Mouse (Mus musculus): ENCODE measurements around the gene Fh1. TPM values are rescaled to one million over a fixed set of nuclear protein-coding genes. Genes with fewer than 3 reads are reported as not detected.

Fh1 gene
- polyA plus RNA-seq, 1 experiment from 2014 or later = 67.6 TPM

- Histone ChIP-seq H3K9ac (replicated peaks) (no peak overlapping the region), H3K9me3 (no peaks in the 10 kb centered on the region), H3K27ac (replicated peaks) (no peak overlapping the region), H3K36me3 (no peaks in the 10 kb centered on the region), H3K4me2 (replicated peaks) (no peak overlapping the region), H3K4me3 (no peak overlapping the region), H3K27me3 (no peaks in the 10 kb centered on the region), H3K4me1 (no peaks in the 10 kb centered on the region)
- ATAC-seq (replicated peaks) = no peak
- 95% methylated on average over 2 of the region's 2 CpGs for WGBS
These were observed 51.3 kb downstream of the Fh1 start for GRCm38 (mm10) chr1:175574129-175574528.

GRCm38 (mm10) chr1:175565579-175566103, 59.8 kb downstream of the Fh1 start:
- WGBS = 68% methylated on average over 6 of the region's 6 CpGs
- H3K4me3 ChIP-seq = no peak overlapping the region
- ATAC-seq (replicated peaks) = no peak
- no peak overlapping the region for H3K4me2 ChIP-seq (replicated peaks)
- no peaks in the 10 kb centered on the region for H3K9me3 ChIP-seq
- H3K4me1 ChIP-seq = no peaks in the 10 kb centered on the region
- no peaks in the 10 kb centered on the region for H3K27me3 ChIP-seq
- no peak overlapping the region for H3K27ac ChIP-seq (replicated peaks)
- H3K9ac ChIP-seq (replicated peaks) = no peak overlapping the region
- no peaks in the 10 kb centered on the region for H3K36me3 ChIP-seq

GRCm38 (mm10) chr1:175564321-175564720, 61.1 kb downstream of the Fh1 start:
- no peaks in the 10 kb centered on the region for H3K9me3 ChIP-seq
- ATAC-seq (replicated peaks) = no peak
- H3K4me3 ChIP-seq = no peak overlapping the region
- no peaks in the 10 kb centered on the region for H3K4me1 ChIP-seq
- H3K36me3 ChIP-seq = no peaks in the 10 kb centered on the region
- H3K27me3 ChIP-seq = no peaks in the 10 kb centered on the region
- H3K27ac ChIP-seq (replicated peaks) = no peak overlapping the region
- 90% methylated on average over 4 of the region's 4 CpGs for WGBS
- H3K9ac ChIP-seq (replicated peaks) = no peak overlapping the region
- H3K4me2 ChIP-seq (replicated peaks) = no peak overlapping the region

GRCm38 (mm10) chr1:175562379-175562778, 63.1 kb downstream of the Fh1 start:
- Histone ChIP-seq H3K9me3 (no peaks in the 10 kb centered on the region), H3K9ac (replicated peaks) (no peak overlapping the region), H3K4me1 (no peaks in the 10 kb centered on the region), H3K36me3 (no peaks in the 10 kb centered on the region), H3K27me3 (no peaks in the 10 kb centered on the region), H3K4me2 (replicated peaks) (no peak overlapping the region), H3K27ac (replicated peaks) (no peak overlapping the region), H3K4me3 (no peak overlapping the region)
- no peak for ATAC-seq (replicated peaks)
- WGBS = 91% methylated on average over 2 of the region's 2 CpGs

- ATAC-seq (replicated peaks) = no peak
- Histone ChIP-seq H3K4me3 (no peak overlapping the region), H3K4me1 (no peaks in the 10 kb centered on the region), H3K9me3 (no peaks in the 10 kb centered on the region), H3K27ac (replicated peaks) (no peak overlapping the region), H3K4me2 (replicated peaks) (no peak overlapping the region), H3K36me3 (no peaks in the 10 kb centered on the region), H3K9ac (replicated peaks) (no peak overlapping the region), H3K27me3 (no peaks in the 10 kb centered on the region)
These were observed 63.6 kb downstream of the Fh1 start for GRCm38 (mm10) chr1:175561806-175562205.

- no peaks in the 10 kb centered on the region for H3K27me3 ChIP-seq
- H3K27ac ChIP-seq (replicated peaks) = no peak overlapping the region
- H3K9me3 ChIP-seq = no peaks in the 10 kb centered on the region
- H3K36me3 ChIP-seq = no peaks in the 10 kb centered on the region
- H3K4me3 ChIP-seq = no peak overlapping the region
- no peak overlapping the region for H3K4me2 ChIP-seq (replicated peaks)
- WGBS = 94% methylated on average over 1 of the region's 1 CpGs
- H3K9ac ChIP-seq (replicated peaks) = no peak overlapping the region
- H3K4me1 ChIP-seq = no peaks in the 10 kb centered on the region
- no peak for ATAC-seq (replicated peaks)
These were observed 70.8 kb downstream of the Fh1 start for GRCm38 (mm10) chr1:175554641-175555040.

GRCm38 (mm10) chr1:175552474-175552873, 73.0 kb downstream of the Fh1 start:
- Histone ChIP-seq H3K4me1 (no peaks in the 10 kb centered on the region), H3K9me3 (no peaks in the 10 kb centered on the region)
- 77% methylated on average over 3 of the region's 3 CpGs for WGBS

GRCm38 (mm10) chr1:175550586-175550985, 74.8 kb downstream of the Fh1 start:
- no peak overlapping the region for H3K4me2 ChIP-seq (replicated peaks)
- H3K27ac ChIP-seq (replicated peaks) = no peak overlapping the region
- H3K4me1 ChIP-seq = no peaks in the 10 kb centered on the region
- ATAC-seq (replicated peaks) = no peak
- H3K9me3 ChIP-seq = no peaks in the 10 kb centered on the region
- WGBS = 90% methylated on average over 1 of the region's 1 CpGs
- no peak overlapping the region for H3K4me3 ChIP-seq
- H3K9ac ChIP-seq (replicated peaks) = no peak overlapping the region
- no peaks in the 10 kb centered on the region for H3K27me3 ChIP-seq
- H3K36me3 ChIP-seq = no peaks in the 10 kb centered on the region

More at GRCm38 (mm10) chr1:175552474-175552873, 73.0 kb downstream of the Fh1 start:
- ATAC-seq (replicated peaks) = no peak
- no peak overlapping the region for H3K9ac ChIP-seq (replicated peaks)
- no peak overlapping the region for H3K4me3 ChIP-seq
- H3K27ac ChIP-seq (replicated peaks) = no peak overlapping the region
- H3K36me3 ChIP-seq = no peaks in the 10 kb centered on the region
- no peaks in the 10 kb centered on the region for H3K27me3 ChIP-seq
- no peak overlapping the region for H3K4me2 ChIP-seq (replicated peaks)

Other genes with a start within 250 kb of the Fh1 start
- 16.8 and 18.9 TPM in 2 replicates for gene Rgs7, start 133.1 kb downstream of the Fh1 start, polyA plus RNA-seq (2015; fragmentation: Nextera tagmentation; extraction: Ambion mirVana)
- gene Kmo, start 5.3 kb downstream of the Fh1 start, polyA plus RNA-seq (2015; fragmentation: Nextera tagmentation; extraction: Ambion mirVana) = not detected in 2 replicates
- gene Opn3, start 67.1 kb upstream of the Fh1 start, polyA plus RNA-seq (2015; fragmentation: Nextera tagmentation; extraction: Ambion mirVana) = 3.8 and 4.3 TPM in 2 replicates
- 2.0 and 2.4 TPM in 2 replicates for gene Chml, start 67.3 kb upstream of the Fh1 start, polyA plus RNA-seq (2015; fragmentation: Nextera tagmentation; extraction: Ambion mirVana)
- gene Wdr64, start 73.0 kb upstream of the Fh1 start, polyA plus RNA-seq (2015; fragmentation: Nextera tagmentation; extraction: Ambion mirVana) = not detected in 2 replicates

Measured in forebrain, embryonic 15.5 days (tissue).